Mouse (Mus musculus) retina, postnatal 7 days (tissue): ENCODE measurements around the gene Pcdh15.

Source experiments
- DNase-seq: peaks from one replicate; pipeline ENCODE4 v3.0.0-alpha.2; 2012; ENCODE audit warnings: low read depth, low spot score

The Pcdh15 gene

DNA sequence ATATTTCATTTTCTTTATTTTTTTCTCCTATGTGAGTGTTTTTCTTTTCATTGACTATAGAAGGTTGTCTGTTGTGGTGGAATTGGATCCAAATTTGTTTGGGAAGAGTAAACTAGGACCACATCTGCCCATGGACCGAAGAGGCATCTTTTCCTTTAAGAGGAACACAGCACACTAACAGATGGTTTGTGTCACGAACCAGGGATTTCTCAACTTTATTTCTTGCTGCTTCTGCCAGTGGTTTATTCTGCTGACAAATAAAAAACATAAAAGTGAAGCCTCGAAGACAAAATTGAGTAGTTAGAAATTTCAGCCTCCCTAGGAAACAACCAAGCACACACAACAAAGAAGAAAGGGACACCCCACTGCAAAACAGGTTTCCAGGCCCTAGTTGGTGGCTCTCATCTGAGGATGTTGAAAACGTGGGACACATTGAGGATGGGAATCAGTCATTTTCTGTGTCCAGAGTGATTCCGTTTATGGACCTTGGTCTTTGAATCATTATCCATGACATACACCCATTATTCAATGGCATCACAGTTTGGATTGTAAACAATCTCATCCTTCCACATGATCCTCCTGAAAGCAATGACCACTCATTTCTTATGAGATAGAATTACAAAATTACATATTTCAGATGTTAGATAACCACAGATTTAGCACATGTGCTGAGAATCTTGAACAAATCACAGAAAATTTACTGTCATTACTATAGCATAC lies 1206.5 kb downstream of the Pcdh15 start:
- no peak for DNase-seq

DNA sequence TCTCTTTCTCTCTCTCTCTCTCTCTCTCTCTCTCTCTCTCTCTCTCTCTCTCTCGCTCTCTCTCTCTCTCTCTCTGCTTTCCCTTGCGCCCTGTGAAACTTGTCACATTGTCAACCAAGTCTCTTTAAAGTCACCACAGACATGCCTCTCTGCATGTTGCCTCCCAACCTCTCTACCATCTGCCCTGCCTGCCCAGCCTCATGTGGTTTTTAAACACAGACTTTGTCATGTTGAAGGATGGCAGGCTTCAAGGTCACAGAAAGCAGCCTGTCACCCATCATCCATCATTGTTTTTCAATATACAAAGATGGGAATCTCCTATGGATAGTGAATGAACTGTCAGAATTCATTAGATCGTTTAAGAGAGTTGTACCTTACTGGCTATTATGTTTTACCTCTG lies 1207.9 kb downstream of the Pcdh15 start:
- no peak for DNase-seq

DNA sequence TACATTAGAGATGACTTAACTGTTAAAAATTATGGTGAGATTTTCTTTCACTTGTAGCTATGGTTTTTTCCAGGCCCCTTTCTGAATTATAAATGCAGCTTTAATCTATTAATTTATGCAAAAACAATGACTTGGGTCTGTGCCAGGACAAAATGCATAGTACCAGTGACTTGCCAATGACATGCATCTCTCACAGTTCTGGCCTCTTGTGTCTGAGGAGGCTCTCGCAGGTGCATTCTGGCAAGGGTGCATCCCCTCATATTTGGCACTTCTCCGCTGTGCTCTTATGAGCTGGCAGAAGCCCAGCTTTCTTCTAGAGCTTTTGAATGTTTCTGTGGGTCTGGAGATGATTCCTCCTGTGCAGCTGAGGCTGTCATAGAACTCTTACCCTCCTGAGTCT lies 1216.9 kb downstream of the Pcdh15 start:
- DNase-seq: no peak

DNA sequence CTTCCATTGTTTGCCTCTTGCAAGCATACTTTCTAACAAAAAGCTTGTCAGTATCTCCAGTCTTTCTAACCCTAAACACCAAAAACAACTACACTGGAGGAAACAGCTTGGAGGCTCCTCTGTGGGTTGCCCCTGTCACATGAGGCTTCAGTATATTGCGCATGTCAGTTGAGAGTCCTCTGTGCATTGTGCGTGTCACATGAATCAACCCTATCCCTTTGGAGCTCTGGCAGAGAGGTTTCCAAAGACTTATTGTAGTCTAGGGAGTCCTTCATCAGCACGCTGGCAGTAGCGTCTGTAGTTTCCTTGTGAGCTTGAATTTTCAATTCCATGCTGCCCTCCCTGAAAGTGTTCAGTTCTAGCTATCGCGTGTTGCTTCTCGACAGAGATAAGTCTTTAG lies 1236.3 kb downstream of the Pcdh15 start:
- DNase-seq: no peak

DNA sequence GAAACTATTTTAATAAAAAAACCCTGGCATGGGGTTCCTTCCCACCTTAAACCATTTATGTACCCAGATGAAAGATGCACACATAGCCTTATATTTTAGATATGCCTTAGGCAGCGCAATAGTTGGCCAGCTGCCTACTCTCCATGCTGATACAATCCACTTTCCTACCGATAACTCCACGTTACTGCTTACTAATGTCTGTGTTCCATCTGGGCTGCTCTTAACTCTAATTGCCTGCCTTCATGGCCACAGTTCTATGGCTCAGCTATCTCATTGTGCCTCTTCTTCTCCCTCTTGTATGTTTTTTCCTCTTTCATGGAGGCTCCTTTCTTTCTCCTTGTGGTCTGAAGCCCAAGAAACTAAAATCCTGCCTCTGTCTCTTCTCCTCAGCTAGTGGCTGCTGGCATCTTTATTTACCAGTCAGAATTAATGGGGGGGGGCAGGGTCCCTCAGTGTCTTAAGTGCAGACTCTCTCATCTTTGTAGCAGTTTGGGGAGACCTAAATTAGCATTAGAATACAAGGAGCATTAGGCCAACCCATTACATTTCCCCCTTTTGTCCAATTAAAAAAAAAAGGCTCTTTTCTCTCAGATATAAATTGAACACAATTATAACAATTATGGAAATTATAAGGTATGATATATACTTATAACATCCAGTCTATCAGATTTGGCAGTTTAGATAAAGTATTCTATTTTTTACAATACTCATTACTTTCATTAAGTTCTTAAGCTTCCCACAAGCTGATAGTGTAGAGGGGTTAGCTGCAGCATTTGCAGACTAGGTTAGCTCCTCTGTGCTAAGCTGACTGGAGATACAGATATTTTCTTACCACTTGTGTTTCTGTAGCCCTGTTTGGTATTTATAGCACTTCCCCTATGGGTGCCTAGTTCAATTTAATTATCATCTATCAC lies 1240.4 kb downstream of the Pcdh15 start:
- DNase-seq: no peak

DNA sequence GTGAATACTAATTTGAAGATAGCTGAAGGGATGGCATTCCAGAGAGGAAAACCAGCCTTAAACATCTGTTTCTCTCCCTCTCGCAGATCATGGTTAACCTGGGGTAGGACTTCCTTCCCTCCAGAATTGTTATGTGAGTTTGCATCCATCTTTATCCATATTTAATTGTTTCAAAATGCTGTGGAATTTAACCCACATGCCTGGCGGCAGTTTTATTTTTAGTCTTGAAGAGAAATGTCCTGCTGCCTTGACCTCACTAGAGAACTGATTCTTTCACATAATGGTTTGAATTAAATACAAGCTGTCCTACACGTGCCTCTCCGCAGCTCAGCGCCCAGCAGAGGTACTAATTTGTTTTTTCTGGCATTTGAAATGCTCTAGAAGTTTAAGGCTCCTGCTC lies 1260.4 kb downstream of the Pcdh15 start:
- no peak for DNase-seq

DNA sequence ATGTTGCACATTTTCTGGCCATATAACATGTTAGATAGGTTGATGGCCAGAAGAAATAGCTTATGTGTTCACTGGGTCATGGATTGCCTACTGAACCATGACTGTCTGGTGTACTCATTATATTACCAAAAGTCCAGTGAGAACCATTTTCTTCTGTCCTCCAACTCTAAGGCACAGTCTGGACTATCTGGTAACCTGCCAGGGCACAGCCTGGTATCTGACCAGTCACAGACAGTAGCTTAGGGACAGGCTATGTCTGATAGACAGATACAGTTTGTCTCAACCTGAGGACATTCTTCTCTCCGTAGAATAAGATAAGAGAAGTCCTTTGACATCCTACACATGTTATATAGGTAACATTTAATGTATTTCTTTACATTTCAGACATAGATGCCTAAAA lies 1279.6 kb downstream of the Pcdh15 start:
- DNase-seq: no peak

DNA sequence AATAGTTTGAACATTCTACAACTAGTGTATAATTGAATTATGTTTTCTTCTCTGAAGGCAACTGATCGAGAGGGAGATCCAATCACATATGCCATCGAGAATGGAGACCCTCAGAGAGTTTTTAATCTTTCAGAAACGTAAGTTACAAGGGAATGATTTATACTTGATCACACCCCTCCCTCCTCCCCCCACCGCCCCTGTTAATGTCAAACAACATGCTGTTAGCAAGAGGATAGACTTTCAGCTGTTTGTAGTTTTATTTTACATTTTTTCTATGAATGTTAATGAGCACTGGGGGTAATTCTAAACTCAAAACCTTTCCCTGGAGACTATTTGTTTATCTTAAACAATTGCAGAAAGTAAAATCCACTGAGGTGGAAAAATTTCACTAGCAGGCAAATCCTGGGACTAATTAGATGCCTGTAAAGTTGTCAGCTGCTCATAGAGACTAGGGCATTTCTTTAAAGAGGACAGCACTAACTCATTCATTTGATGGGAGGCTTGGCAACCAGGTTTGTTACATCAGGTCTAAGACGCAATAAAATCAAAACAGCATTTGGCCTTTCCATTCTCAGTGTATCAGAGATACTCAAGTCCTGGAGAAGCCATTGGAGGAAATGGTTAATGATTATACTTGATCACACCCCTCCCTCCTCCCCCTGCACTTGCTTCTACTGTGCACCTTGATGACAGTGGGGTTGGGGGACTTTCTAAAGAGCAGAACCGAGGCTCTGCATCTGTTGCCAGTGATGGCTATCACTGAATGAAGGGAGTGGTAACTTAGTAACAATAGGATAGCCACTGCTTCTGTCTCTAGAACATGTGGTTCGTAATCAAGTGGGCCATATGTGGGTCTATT lies 1280.4 kb downstream of the Pcdh15 start:
- no peak for DNase-seq

DNA sequence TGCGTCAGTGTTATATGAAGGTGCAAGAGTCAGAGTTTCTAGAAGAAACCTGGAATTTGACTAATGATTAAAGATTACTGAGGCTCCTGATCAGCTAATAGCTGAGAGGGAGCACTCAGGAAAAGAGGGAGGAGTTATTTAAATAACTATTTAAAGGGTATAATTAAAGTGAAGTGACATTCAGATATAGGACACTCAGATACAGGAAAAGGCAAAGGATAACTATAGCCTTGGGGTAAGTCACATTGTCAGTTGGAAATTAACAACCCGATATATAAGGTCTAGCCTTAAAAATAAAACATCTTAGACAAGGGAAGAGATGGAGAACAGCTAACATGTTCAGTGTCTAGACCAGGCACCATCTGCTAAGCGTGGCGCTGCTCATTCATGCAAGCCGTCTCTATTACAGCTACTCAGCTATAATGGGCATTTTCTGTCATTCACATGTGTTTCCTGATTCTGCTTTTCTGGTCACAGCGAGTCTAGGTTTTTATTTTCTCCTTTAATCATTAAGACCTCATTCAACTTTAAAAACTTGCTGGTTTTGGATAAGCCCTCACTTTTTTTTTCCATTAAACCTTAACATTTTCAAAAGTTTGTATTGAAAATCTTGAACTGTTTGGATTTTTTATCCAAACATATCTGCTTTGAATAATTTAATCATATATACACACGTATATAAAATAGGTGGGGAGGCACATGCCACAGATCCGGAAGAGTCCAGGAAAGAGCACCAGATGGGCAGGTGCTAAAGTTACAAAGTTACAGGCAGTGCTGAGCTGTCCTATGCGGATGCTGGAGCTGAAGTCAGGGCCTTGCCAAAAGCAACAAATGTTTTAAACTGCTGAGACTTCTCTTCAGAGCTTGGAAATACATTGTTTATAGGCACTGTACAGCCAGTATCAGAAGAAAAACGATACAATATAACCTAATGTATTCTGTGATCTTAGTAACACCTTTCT lies 1288.7 kb downstream of the Pcdh15 start:
- no peak for DNase-seq

DNA sequence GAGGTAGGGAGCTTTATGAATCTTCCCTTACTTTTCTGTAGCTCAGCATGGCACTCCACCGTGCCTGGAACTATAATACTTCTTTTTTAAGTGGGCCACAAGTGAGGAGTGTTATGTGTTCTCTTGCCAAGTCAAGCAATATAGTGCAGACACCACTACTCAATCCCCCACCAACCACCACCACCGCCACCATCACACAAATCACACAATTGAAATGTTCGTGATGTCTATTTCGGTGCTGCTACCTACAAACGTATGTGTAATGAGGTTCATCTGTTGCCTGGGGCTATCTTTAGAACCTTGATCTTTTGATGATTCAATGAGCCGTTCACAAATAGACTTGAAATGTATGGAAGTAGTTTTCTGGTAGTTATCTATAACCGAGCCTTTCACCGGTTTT lies 1304.0 kb downstream of the Pcdh15 start:
- no peak for DNase-seq

DNA sequence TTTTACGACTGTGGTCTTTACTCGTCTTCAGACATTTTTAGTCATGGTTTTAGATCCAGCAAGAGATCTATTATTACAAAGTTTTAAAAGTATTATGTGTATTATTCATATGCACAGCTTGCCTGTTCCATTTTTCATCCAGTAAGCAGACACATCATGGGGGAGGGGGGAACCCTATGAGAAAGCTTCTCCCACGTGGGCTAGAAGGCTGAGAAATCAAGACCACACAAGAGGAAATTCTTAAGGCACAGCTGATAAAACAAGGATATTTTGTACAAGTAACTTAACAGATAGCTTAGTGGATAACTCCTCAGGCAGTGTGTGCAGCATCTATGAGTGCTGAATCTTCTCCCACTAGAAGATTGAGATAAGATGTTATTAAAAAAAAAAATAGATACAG lies 1314.9 kb downstream of the Pcdh15 start:
- DNase-seq: no peak

DNA sequence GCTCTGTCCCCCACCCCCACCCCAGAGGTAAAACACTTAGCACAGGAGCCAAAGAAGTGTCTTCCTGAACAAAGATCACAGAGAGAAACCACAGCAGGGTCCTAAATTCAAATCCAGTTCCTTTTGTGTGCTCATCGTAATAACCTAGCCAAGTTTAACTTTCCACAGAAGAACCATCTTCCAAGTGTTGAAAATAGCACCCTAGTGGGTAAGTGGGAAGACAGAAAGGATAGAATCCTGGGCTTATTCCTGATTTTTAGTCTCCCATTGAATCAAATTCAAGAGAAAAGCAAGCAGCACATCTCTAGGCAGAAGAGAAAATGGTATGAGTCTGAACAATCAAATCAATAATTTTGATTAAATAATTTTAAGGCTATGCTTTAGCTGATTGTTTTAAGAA lies 1315.8 kb downstream of the Pcdh15 start:
- DNase-seq: no peak

DNA sequence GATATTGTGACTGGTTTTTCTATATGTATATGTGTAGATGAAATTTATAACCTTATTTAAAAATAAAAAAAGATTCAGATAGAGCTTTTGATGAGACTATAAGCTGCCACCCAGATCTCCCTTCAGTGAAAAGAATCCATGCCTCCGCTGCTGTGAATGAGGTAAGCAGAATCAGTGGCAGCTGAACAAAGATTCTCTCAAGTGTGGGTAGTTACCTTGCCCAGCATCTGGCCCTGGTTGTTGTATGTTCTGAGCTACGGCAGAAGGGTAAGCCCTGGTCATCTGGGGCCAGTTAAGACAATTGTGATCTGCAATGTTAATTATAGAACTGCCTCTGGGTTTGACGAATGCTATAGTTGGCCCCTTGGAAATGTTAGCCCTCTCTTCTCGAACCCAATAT lies 1316.2 kb downstream of the Pcdh15 start:
- no peak for DNase-seq

DNA sequence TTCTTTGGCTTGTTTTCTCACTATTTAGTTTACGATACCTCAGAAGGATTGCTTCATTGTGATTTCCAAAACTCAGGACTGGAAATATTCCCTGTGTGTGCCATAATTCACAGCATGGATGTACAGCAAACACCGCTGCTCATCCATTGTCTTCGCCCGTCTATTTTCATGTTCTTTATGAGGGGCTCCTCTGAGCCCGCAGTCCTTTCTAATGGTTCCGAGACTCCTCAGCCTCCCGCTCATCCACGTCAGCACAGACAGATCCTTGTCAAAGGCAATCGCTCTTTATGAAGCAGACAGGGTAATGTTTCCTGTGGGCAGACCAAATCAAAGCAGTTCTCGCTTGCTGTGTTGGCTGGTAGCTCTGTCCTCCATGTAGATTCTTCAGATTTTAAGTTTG lies 1316.8 kb downstream of the Pcdh15 start:
- DNase-seq: no peak

DNA sequence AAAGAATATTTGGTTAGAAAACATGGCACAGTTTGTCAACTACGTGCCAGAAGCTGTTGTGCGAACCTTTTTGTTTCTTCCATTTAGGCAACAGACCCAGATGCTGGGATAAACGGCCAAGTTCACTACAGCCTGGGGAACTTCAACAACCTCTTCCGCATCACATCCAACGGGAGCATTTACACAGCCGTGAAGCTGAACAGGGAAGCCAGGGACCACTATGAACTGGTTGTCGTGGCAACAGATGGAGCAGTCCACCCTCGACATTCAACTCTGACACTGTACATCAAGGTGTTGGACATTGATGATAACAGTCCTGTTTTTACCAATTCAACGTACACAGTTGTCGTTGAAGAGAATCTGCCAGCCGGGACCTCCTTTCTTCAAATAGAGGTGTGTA lies 1350.9 kb downstream of the Pcdh15 start:
- no peak for DNase-seq

DNA sequence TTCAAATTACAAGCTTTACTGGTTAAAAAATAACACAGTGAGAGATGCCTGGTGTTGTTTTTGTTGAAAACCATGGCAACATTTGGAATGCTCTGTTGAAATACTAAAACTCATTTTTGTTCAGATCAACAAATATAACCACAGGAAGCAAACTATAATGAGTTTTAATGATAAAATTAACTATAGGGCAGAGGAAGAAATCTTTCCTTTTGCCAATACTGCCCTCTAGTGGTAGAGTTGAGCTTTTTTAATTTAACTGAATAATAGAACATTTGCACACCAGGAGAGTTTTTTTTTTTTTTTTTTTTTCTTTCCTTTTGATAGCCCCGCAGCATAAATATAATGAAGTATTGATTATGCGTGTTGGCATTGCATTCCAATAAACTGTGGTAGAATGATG lies 1364.8 kb downstream of the Pcdh15 start:
- peak; percentile 8 for DNase-seq

DNA sequence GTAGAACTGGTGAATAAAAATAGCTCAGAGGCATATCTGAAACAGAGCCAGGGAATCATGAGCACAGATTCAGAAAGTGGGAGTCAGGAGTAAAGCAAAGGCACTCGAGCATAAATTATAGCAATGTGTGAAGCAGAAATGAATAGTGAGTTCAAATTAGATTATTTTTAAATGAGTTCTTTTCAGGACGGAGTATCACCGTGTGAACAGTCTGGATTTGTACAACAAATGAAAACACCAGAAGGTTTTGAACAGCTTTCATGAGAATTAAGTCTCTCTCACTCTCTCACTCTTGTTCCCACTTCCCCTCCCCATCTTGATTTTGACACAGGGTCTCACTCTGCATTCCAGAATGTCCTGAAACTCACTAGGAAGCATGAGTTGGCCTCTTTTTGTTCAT lies 1381.6 kb downstream of the Pcdh15 start:
- no peak for DNase-seq

DNA sequence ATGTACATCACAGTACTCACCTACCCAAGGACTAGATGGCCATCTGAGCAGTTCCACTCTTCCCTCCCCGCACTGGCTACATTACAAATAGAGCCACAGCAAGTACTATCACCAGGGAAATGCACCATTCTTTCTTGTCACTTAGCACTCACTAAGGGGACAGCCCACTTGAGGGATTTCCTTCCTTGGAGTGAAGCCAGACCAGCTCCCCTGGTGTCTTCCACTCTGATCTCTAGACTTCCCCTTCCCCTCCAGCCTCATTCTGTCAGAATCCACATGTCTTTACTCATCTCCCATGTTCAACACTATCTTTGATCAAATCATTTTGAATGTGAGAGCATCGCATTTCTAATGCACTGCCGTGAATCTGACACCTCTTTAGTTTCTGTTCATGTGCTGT lies 1413.2 kb downstream of the Pcdh15 start:
- DNase-seq: no peak

DNA sequence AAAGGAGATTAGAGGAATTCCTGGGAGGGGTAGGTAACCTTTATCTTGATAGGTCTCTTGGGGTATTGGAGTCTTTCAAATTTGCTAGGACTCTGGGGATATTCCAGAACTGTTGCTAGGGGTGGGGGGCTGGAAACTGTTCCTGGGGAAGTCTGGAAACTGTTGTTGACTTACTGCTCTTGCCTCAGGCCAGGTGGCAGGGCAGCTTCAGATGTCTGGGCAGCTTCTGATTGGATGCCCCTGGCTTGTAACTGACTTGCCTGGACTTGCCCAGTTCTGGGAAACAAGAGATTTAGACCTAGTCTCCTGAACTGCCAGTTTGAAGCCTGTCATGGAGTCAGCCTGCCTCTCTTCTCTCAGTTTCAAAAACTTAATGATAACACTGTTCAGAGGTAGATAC lies 1414.6 kb downstream of the Pcdh15 start:
- no peak for DNase-seq

DNA sequence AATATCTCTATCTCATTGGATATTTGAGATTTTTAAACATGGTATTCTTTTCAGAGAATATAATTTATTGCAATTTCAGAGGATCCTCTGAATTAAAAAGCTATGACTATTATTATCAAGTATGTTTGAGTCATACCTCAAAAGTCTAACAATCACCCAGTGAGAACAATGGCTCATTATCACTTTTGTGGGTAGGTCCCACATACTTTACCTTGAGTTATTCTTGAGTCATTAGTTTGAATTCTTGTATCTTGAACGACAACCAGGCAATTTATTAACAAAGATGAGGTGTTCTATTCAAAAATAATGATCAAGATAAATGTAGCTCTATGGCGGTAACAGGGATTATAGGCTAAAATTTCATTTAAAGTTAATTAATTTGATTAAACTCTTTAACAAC lies 1439.2 kb downstream of the Pcdh15 start:
- no peak for DNase-seq

DNA sequence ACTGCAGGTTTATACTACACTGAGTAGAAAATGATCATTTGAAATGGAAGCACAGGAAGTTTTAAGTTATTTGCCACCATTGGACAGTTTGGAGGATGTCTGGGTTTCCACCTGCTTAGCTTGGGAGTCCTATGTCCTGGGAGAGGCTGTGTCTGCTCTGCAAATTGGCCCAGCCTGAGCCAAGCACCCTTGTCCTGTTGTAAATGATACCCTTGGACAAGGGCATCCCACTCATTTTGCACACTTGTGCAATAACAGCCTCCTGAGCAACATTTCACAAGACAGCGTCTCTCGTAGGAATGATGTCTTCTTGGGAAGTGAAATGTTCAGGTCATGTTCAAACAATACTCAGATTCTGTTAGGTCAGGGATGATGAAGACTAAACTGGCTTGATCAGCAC lies 1456.2 kb downstream of the Pcdh15 start:
- no peak for DNase-seq
